Mouse (Mus musculus) lung, postnatal 14 days (tissue): ENCODE results near the gene Slc25a45.

ENCODE experiments used
- DNase-seq: peaks from one replicate; pipeline ENCODE4 v3.0.0; 2021

The Slc25a45 gene

GRCm38 (mm10) chr19:5893282-5894001, 15.8 kb downstream of the Slc25a45 start:
- no peak for DNase-seq

GRCm38 (mm10) chr19:5894002-5894678, 16.5 kb downstream of the Slc25a45 start, which contains the start of gene Tigd3:
Gene Tigd3, minus strand, starts transcription at chr19:5894149.
- peak; percentile 97 for DNase-seq

- no peak for DNase-seq
Measured at GRCm38 (mm10) chr19:5907275-5907674, 29.7 kb downstream of the Slc25a45 start.

GRCm38 (mm10) chr19:5910221-5910620, 32.6 kb downstream of the Slc25a45 start:
- no peak for DNase-seq

GRCm38 (mm10) chr19:5911430-5912102, 34.0 kb downstream of the Slc25a45 start:
- no peak for DNase-seq

- DNase-seq: peak; percentile 99
Measured at GRCm38 (mm10) chr19:5912103-5913006, 34.7 kb downstream of the Slc25a45 start.

GRCm38 (mm10) chr19:5913007-5913719, 35.6 kb downstream of the Slc25a45 start, which contains the start of gene Dpf2:
Gene Dpf2, minus strand, starts transcription at chr19:5913010.
- DNase-seq: no peak

GRCm38 (mm10) chr19:5921715-5922114, 44.1 kb downstream of the Slc25a45 start:
- no peak for DNase-seq

- peak; percentile 38 for DNase-seq
Measured at GRCm38 (mm10) chr19:5922119-5922942, 44.7 kb downstream of the Slc25a45 start.

- no peak for DNase-seq
Measured at GRCm38 (mm10) chr19:5922963-5923362, 45.4 kb downstream of the Slc25a45 start.

GRCm38 (mm10) chr19:5923990-5924712, 46.5 kb downstream of the Slc25a45 start:
- peak; percentile 98 for DNase-seq

GRCm38 (mm10) chr19:5924713-5925093, 47.1 kb downstream of the Slc25a45 start, which contains the start of gene Cdc42ep2:
Gene Cdc42ep2, minus strand, starts transcription at chr19:5924816.
- peak; percentile 98 for DNase-seq

- no peak for DNase-seq
Measured at GRCm38 (mm10) chr19:5925311-5925855, 47.8 kb downstream of the Slc25a45 start.

GRCm38 (mm10) chr19:5927026-5927425, 49.4 kb downstream of the Slc25a45 start:
- no peak for DNase-seq

- no peak for DNase-seq
Measured at GRCm38 (mm10) chr19:5927532-5927931, 49.9 kb downstream of the Slc25a45 start.

GRCm38 (mm10) chr19:5928104-5928503, 50.5 kb downstream of the Slc25a45 start:
- DNase-seq: no peak

GRCm38 (mm10) chr19:5928546-5928945, 50.9 kb downstream of the Slc25a45 start:
- DNase-seq: no peak

GRCm38 (mm10) chr19:5929634-5930596, 52.3 kb downstream of the Slc25a45 start:
- peak; percentile 83 for DNase-seq

GRCm38 (mm10) chr19:5935266-5935665, 57.7 kb downstream of the Slc25a45 start:
- peak; percentile 72 for DNase-seq
